Mouse (Mus musculus): ENCODE data around the gene Clcf1. TPM values are rescaled to one million over a fixed set of nuclear protein-coding genes. Genes with fewer than 3 reads are reported as not detected.
A peak's percentile ranks its signal among the peaks of the same experiment; 100 is the strongest.

The Clcf1 gene
- polyA plus RNA-seq, 1 experiment from 2014 or later = 0.96 TPM

DNA sequence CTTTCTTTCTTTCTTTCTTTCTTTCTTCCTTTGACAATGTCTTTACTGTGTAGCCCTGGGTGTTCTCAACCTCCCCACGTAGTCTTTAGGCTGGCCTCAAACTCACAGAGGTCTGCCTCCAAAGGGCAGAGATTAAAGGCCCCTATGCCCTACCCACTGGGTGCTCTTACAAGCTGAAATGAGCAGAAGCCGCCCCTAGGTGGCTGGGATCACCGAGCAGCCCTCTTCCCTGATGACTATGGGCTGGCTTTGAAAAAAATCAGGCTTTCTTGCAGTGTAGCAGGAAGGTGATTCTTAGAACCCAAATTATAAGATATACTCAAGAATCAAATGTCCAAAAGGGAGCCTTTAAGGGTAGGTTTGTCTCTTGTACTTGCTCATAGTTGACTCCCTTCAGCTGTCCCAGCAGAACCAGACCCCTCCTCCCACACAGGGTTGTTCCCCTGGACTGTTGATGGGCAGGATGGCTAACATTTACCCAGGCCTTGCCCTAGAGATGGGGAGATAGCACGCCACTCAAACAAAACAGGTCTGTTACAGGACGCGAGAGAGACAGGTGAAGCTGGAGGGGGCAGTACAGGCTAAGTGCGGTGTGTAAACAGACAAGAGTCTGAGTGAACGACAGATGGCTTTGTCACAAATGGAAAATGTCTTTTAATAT is 47.1 kb downstream of the Clcf1 start:
- Histone ChIP-seq H3K4me1 (replicated peaks) (peaks cover 11% of the 10 kb centered on the region), H3K27ac (no peak overlapping the region), H3K9me3 (replicated peaks) (no peaks in the 10 kb centered on the region), H3K9ac (no peak overlapping the region), H3K36me3 (no peaks in the 10 kb centered on the region), H3K4me2 (no peak overlapping the region), H3K27me3 (no peaks in the 10 kb centered on the region), H3K4me3 (no peak overlapping the region)
- ATAC-seq (replicated peaks; ENCODE audit: insufficient number of reproducible peaks, insufficient read depth, low FRiP score, low read depth) = no peak
- 58% methylated on average over 8 of the region's 8 CpGs for WGBS

DNA sequence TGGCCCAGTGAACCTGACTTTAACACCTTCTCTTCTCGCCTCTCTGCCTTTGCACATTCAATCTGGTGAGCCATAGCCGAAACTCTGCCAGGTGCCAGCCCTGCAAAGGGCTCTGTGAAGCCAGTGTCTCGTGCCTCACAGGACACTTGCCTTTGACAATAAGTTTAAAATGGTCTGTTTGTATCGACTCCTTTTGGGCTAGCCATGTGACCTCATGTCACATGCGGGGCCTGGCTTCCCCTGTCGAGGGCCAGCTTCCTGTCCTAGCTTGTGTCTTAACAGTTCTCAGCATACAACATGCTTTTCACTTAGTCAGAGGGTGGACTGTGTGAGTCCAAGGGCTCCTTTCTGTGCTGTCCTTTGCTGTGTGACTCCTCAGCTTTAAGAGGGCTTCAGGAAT is 48.7 kb downstream of the Clcf1 start:
- no peaks in the 10 kb centered on the region for H3K9me3 ChIP-seq (replicated peaks)
- no peak overlapping the region for H3K4me2 ChIP-seq
- 67% methylated on average over 6 of the region's 6 CpGs for WGBS
- no peak for ATAC-seq (replicated peaks; ENCODE audit: insufficient number of reproducible peaks, insufficient read depth, low FRiP score, low read depth)
- no peak overlapping the region for H3K4me3 ChIP-seq
- H3K9ac ChIP-seq = no peak overlapping the region
- no peaks in the 10 kb centered on the region for H3K36me3 ChIP-seq
- H3K27ac ChIP-seq = no peak overlapping the region
- 0 out of 2 replicates have a peak, but pooled peaks cover under 1% of the 10 kb centered on the region for H3K27me3 ChIP-seq
- peaks cover 7% of the 10 kb centered on the region for H3K4me1 ChIP-seq (replicated peaks)

DNA sequence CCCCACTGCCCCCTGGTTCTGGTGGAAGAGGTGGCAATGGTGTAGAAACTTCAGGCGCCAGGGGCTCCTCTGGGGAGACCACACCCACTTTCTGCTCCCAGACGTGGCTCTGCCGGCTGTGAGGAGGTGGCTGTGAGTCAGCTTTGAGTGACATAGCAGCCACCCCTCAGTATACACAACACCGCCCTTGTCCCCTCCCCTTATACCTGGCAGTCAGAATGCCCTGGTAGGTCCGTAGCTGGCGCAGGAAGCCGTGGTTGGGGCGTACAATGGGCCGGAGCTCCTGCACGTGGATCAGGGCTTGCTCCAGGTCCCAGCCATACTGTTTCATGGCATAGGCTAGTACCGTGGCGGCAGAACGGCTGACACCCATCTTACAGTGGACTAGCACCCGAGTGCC is 49.7 kb downstream of the Clcf1 start:
- no peak for ATAC-seq (replicated peaks; ENCODE audit: insufficient number of reproducible peaks, insufficient read depth, low FRiP score, low read depth)
- H3K4me2 ChIP-seq = no peak overlapping the region
- peaks cover 8% of the 10 kb centered on the region; the same call in 1 of the 2 replicates for H3K4me1 ChIP-seq (replicated peaks)
- WGBS = 63% methylated on average over 14 of the region's 14 CpGs
- no peak overlapping the region for H3K4me3 ChIP-seq
- no peaks in the 10 kb centered on the region for H3K9me3 ChIP-seq (replicated peaks)
- H3K27me3 ChIP-seq = peaks cover 9% of the 10 kb centered on the region
- no peak overlapping the region for H3K27ac ChIP-seq
- no peak overlapping the region for H3K9ac ChIP-seq
- H3K36me3 ChIP-seq = no peaks in the 10 kb centered on the region

DNA sequence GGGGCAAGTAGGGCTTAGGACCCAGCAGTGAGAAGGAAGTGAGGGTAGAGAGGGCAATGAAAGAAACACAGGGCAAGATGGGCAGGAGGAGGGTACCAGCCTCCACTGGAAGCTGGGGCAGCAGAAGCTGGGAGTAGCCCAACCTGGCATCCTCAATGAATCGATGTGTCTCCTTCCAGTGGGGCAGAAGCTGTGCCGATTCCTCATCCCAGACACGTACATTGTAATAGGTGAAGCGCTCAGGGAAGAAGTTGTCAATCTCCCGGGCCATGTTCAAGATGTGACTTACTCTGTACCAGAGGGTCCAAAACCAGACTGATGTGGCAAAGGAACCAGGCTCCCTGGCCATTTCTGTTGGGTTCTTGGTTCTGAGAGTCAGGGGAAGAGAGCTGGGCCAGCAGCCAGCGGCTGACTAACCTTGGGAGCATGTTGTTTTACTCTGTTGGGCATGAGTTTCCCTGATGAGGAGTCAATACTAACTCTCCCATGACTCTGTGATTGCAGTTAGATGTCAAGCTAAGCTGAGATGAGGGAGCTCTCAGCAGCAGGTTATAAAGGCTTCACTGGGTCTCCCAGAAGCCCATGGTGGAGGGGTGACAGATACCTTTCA is 50.2 kb downstream of the Clcf1 start:
- peaks cover 9% of the 10 kb centered on the region for H3K27me3 ChIP-seq
- WGBS = 93% methylated on average over 6 of the region's 6 CpGs

DNA sequence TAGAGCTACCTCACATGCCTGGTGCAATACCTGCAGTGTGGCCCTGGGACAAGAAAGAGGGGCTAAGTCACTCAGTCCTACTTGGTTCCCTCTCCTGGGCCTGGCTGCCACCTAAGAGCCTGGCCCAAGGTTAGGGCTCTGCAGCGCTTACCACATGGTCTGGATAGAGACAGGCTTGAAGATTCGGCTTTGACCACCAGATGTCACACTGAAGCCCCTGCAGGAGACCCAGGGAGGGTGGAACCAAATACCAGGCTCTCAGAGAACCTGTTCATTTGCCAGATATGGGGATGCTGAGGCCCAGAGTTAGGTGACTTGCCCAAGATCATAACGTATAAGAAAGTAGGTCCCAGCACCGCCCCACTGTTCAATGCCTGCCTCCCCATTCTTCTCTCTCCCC is 51.9 kb downstream of the Clcf1 start:
- H3K9ac ChIP-seq = no peak overlapping the region
- ATAC-seq (replicated peaks; ENCODE audit: insufficient number of reproducible peaks, insufficient read depth, low FRiP score, low read depth) = no peak
- H3K4me1 ChIP-seq (replicated peaks) = peaks cover 14% of the 10 kb centered on the region
- no peak overlapping the region for H3K4me2 ChIP-seq
- no peak overlapping the region for H3K4me3 ChIP-seq
- peaks cover 13% of the 10 kb centered on the region for H3K27me3 ChIP-seq
- no peaks in the 10 kb centered on the region for H3K36me3 ChIP-seq
- WGBS = 70% methylated on average over 4 of the region's 4 CpGs
- H3K9me3 ChIP-seq (replicated peaks) = no peaks in the 10 kb centered on the region
- H3K27ac ChIP-seq = no peak overlapping the region

More for the DNA sequence above, 50.2 kb downstream of the Clcf1 start:
- H3K36me3 ChIP-seq = no peaks in the 10 kb centered on the region
- H3K4me2 ChIP-seq = no peak overlapping the region
- peaks cover 14% of the 10 kb centered on the region for H3K4me1 ChIP-seq (replicated peaks)
- H3K27ac ChIP-seq = no peak overlapping the region
- no peaks in the 10 kb centered on the region for H3K9me3 ChIP-seq (replicated peaks)
- ATAC-seq (replicated peaks; ENCODE audit: insufficient number of reproducible peaks, insufficient read depth, low FRiP score, low read depth) = no peak
- H3K9ac ChIP-seq = no peak overlapping the region
- H3K4me3 ChIP-seq = no peak overlapping the region

DNA sequence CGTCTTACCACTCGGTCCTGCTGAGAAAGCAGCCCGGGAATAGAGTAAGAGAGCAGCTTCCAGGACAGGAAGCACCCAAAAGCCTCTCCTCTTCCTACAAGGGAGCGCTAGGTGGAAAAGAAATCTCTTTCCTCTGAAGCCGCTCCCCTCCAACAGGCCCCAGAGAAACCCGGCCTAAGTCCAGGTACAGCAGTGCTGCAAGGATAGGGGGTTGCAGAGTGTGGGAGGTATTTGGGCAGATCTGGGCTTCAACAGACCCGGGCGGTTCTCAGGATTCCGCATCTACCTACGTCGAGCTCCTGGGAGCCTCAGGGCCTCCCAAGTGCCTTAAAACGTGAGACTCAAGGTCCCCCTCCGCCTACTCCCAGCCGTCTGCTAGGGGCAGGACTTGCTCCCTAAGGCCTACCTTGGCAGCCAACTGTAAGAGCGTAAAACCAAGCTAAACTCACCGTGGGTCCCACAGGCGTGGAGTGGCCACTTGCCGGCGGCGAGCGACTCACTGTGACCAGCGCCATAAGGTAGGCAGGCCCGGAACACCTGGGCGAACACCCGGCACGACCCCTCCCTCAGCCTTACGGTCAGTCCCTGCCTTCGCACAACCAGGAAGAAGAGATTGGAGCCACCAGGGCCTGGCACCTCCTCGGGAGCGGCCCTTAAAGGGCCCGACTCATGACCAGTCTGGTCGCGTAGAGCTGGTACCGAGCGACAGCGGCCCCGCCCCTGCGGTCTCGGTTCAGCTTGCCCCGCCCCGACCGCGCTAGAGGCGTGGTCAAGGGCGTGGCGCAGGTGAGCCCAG is 54.7 kb downstream of the Clcf1 start, which contains the start of gene Ssh3:
Gene Ssh3 (minus strand): TSS at position 615 of the 796 bp plus-strand sequence.
- H3K27me3 ChIP-seq = peaks cover 13% of the 10 kb centered on the region
- WGBS = 6% methylated on average over 46 of the region's 46 CpGs

DNA sequence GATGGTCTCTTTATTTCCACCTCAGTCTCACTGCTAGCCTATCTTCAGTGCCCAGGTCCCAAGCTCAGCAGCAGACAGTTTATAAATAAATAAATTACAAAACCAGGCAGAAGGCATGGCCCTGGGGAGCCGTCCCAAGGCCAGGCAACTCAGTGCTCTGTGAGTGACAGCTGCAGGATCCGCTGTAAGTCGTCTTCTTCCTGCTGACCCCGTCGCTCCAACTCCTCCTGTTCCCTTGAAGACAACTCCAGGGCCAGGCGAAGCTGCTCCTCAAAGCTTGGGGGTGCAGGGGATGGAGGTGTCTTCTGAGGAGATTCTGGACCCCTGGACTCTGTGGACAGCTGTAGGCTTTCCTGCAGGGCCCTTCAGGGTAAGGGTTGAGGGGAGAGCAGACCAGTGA is 56.1 kb downstream of the Clcf1 start:
- Histone ChIP-seq H3K9ac (no peak overlapping the region), H3K27ac (no peak overlapping the region), H3K27me3 (peaks cover 13% of the 10 kb centered on the region), H3K4me3 (no peak overlapping the region), H3K9me3 (replicated peaks) (no peaks in the 10 kb centered on the region), H3K4me1 (replicated peaks) (peaks cover 14% of the 10 kb centered on the region), H3K4me2 (no peak overlapping the region), H3K36me3 (no peaks in the 10 kb centered on the region)
- no peak for ATAC-seq (replicated peaks; ENCODE audit: insufficient number of reproducible peaks, insufficient read depth, low FRiP score, low read depth)
- 68% methylated on average over 6 of the region's 6 CpGs for WGBS

More for the DNA sequence above, 54.7 kb downstream of the Clcf1 start, which contains the start of gene Ssh3:
- H3K9ac ChIP-seq = peak within 1 kb of the TSS; percentile 60
- H3K4me3 ChIP-seq = peak within 1 kb of the TSS; percentile 61
- peaks cover 14% of the 10 kb centered on the region for H3K4me1 ChIP-seq (replicated peaks)
- H3K4me2 ChIP-seq = peak within 1 kb of the TSS; percentile 83
- no peaks in the 10 kb centered on the region for H3K36me3 ChIP-seq
- ATAC-seq (replicated peaks; ENCODE audit: insufficient number of reproducible peaks, insufficient read depth, low FRiP score, low read depth) = peak; percentile 77
- no peak within 1 kb of the TSS; the same call in 1 of the 2 replicates for H3K27ac ChIP-seq
- no peaks in the 10 kb centered on the region for H3K9me3 ChIP-seq (replicated peaks)

DNA sequence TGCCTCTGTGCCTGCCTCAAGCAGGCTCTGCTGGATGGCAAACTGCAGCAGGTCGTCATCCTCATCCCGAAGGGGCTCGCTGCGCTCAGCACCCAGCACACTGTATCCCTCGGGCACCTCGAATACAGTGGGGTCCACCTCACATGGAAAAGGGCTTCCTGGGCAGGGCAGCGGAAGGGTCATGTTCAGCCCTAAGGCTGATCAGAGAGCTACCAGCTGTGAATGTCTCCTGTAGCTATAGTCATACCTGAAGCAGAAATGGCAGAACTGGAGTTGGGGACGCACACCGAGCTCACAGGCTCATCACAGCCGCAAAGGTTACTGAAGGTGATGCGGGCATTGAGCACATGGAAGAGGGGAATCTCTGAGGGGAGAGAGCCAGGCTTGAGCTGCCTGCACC is 56.9 kb downstream of the Clcf1 start:
- H3K27me3 ChIP-seq = peaks cover 13% of the 10 kb centered on the region
- no peak overlapping the region for H3K4me2 ChIP-seq
- no peak overlapping the region for H3K27ac ChIP-seq
- no peak overlapping the region for H3K4me3 ChIP-seq
- peaks cover 14% of the 10 kb centered on the region for H3K4me1 ChIP-seq (replicated peaks)
- ATAC-seq (replicated peaks; ENCODE audit: insufficient number of reproducible peaks, insufficient read depth, low FRiP score, low read depth) = no peak
- WGBS = 93% methylated on average over 11 of the region's 11 CpGs
- H3K9me3 ChIP-seq (replicated peaks) = no peaks in the 10 kb centered on the region
- no peaks in the 10 kb centered on the region for H3K36me3 ChIP-seq
- H3K9ac ChIP-seq = no peak overlapping the region

Small RNA genes within 50 kb of the gene (microRNA-seq; reads per million reads assigned to microRNA genes)
- gene Gm26115 (not detected), gene Mir6985 (not detected)

Other genes with a start within 250 kb of the Clcf1 start
- gene Aldh3b2, start 241.9 kb upstream of the Clcf1 start, polyA plus RNA-seq (2015; fragmentation: Nextera tagmentation; extraction: Ambion mirVana) = 0.16 and 1.2 TPM in 2 replicates
- gene Acy3, start 227.7 kb upstream of the Clcf1 start, polyA plus RNA-seq (2015; fragmentation: Nextera tagmentation; extraction: Ambion mirVana) = 11.3 and 12.9 TPM in 2 replicates
- not detected in 2 replicates for gene Tbx10, start 221.5 kb upstream of the Clcf1 start, polyA plus RNA-seq (2015; fragmentation: Nextera tagmentation; extraction: Ambion mirVana)
- gene Nudt8, start 213.7 kb upstream of the Clcf1 start, polyA plus RNA-seq (2015; fragmentation: Nextera tagmentation; extraction: Ambion mirVana) = 53.0 and 55.9 TPM in 2 replicates
- gene Gm49405, start 213.6 kb upstream of the Clcf1 start, polyA plus RNA-seq (2015; fragmentation: Nextera tagmentation; extraction: Ambion mirVana) = 4.5 and 5.4 TPM in 2 replicates
- gene Doc2g, start 210.9 kb upstream of the Clcf1 start, polyA plus RNA-seq (2015; fragmentation: Nextera tagmentation; extraction: Ambion mirVana) = 72.2 and 80.1 TPM in 2 replicates
- gene Ndufv1, start 201.4 kb upstream of the Clcf1 start, polyA plus RNA-seq (2015; fragmentation: Nextera tagmentation; extraction: Ambion mirVana) = 513 and 534 TPM in 2 replicates
- 387 and 406 TPM in 2 replicates for gene Gstp1, start 176.3 kb upstream of the Clcf1 start, polyA plus RNA-seq (2015; fragmentation: Nextera tagmentation; extraction: Ambion mirVana)
- gene Gstp2, start 168.2 kb upstream of the Clcf1 start, polyA plus RNA-seq (2015; fragmentation: Nextera tagmentation; extraction: Ambion mirVana) = 9.2 and 11.1 TPM in 2 replicates
- 0.30 and 0.93 TPM in 2 replicates for gene Gstp3, start 154.7 kb upstream of the Clcf1 start, polyA plus RNA-seq (2015; fragmentation: Nextera tagmentation; extraction: Ambion mirVana)
- gene Cabp2, start 132.7 kb upstream of the Clcf1 start, polyA plus RNA-seq (2015; fragmentation: Nextera tagmentation; extraction: Ambion mirVana) = not detected in 2 replicates
- gene Cdk2ap2, start 117.1 kb upstream of the Clcf1 start, polyA plus RNA-seq (2015; fragmentation: Nextera tagmentation; extraction: Ambion mirVana) = 63.6 and 81.7 TPM in 2 replicates
- gene Pitpnm1, start 114.2 kb upstream of the Clcf1 start, polyA plus RNA-seq (2015; fragmentation: Nextera tagmentation; extraction: Ambion mirVana) = 17.2 and 26.5 TPM in 2 replicates
- 78.1 and 92.5 TPM in 2 replicates for gene Aip, start 88.4 kb upstream of the Clcf1 start, polyA plus RNA-seq (2015; fragmentation: Nextera tagmentation; extraction: Ambion mirVana)
- 0.04 TPM in 1 of 2 replicates, not detected in the other for gene Gpr152, start 74.5 kb upstream of the Clcf1 start, polyA plus RNA-seq (2015; fragmentation: Nextera tagmentation; extraction: Ambion mirVana)
- gene Cabp4, start 70.2 kb upstream of the Clcf1 start, polyA plus RNA-seq (2015; fragmentation: Nextera tagmentation; extraction: Ambion mirVana) = not detected in 2 replicates
- gene Coro1b, start 65.6 kb upstream of the Clcf1 start, polyA plus RNA-seq (2015; fragmentation: Nextera tagmentation; extraction: Ambion mirVana) = 114 and 137 TPM in 2 replicates
- gene Ptprcap, start 60.6 kb upstream of the Clcf1 start, polyA plus RNA-seq (2015; fragmentation: Nextera tagmentation; extraction: Ambion mirVana) = 3.6 and 33.8 TPM in 2 replicates
- 42.2 and 46.1 TPM in 2 replicates for gene Rps6kb2, start 50.9 kb upstream of the Clcf1 start, polyA plus RNA-seq (2015; fragmentation: Nextera tagmentation; extraction: Ambion mirVana)
- 12.3 TPM in 2 replicates for gene Carns1, start 38.8 kb upstream of the Clcf1 start, polyA plus RNA-seq (2015; fragmentation: Nextera tagmentation; extraction: Ambion mirVana)
- gene Tbc1d10c, start 23.0 kb upstream of the Clcf1 start, polyA plus RNA-seq (2015; fragmentation: Nextera tagmentation; extraction: Ambion mirVana) = 3.0 and 14.9 TPM in 2 replicates
- 666 and 734 TPM in 2 replicates for gene Ppp1ca, start 22.2 kb upstream of the Clcf1 start, polyA plus RNA-seq (2015; fragmentation: Nextera tagmentation; extraction: Ambion mirVana)
- 17.3 and 24.1 TPM in 2 replicates for gene Rad9a, start 12.6 kb upstream of the Clcf1 start, polyA plus RNA-seq (2015; fragmentation: Nextera tagmentation; extraction: Ambion mirVana)
- not detected in 2 replicates for gene AC109138.7, start 119 bp downstream of the Clcf1 start, polyA plus RNA-seq (2015; fragmentation: Nextera tagmentation; extraction: Ambion mirVana)
- 17.1 and 24.1 TPM in 2 replicates for gene Pold4, start 17.7 kb downstream of the Clcf1 start, polyA plus RNA-seq (2015; fragmentation: Nextera tagmentation; extraction: Ambion mirVana)
- gene Ssh3, start 54.9 kb downstream of the Clcf1 start, polyA plus RNA-seq (2015; fragmentation: Nextera tagmentation; extraction: Ambion mirVana) = 6.0 and 10.7 TPM in 2 replicates
- 1.1 and 2.7 TPM in 2 replicates for gene Ankrd13d, start 68.9 kb downstream of the Clcf1 start, polyA plus RNA-seq (2015; fragmentation: Nextera tagmentation; extraction: Ambion mirVana)
- gene Grk2, start 92.0 kb downstream of the Clcf1 start, polyA plus RNA-seq (2015; fragmentation: Nextera tagmentation; extraction: Ambion mirVana) = 9.8 and 18.2 TPM in 2 replicates
- 29.5 and 37.2 TPM in 2 replicates for gene Kdm2a, start 184.0 kb downstream of the Clcf1 start, polyA plus RNA-seq (2015; fragmentation: Nextera tagmentation; extraction: Ambion mirVana)
- 22.6 and 28.1 TPM in 2 replicates for gene Rhod, start 225.2 kb downstream of the Clcf1 start, polyA plus RNA-seq (2015; fragmentation: Nextera tagmentation; extraction: Ambion mirVana)

Data from heart, embryonic 15.5 days (tissue).